Mouse (Mus musculus): ENCODE measurements at regions not wholly inside any gene's neighbourhood (a gene's known extent, or its start where the extent isn't known, plus 50 kb on each side); places are given as distances from the start of the nearest gene placed in this dataset.

DNA sequence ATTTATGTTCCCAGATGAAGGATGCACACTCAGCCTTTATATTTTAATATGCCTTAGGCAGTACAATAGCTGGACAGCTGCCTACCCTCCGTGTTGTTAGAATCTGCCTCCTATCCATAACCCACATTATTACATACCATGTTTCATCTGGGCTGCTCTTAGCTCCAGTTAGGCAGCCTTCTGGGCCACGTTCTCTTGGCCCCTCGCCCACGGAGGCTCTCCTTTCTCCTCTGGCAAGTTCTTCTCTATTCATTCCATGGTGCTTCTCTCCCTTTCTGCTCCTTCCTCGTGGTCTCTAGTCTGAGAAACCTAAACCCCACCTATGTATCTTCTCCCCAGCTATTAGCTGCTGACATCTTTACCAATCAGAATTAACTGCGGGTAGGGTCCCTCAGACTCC is 152.7 kb upstream of the Hs6st1 start:
- no peaks in the 10 kb centered on the region for H3K36me3 ChIP-seq (ENCODE audit: control insufficient read depth, insufficient read depth, low read length)
- 68% methylated on average over 6 of the region's 6 CpGs for WGBS
- H3K4me3 ChIP-seq: no peak overlapping the region
- H3K4me1 ChIP-seq (ENCODE audit: control insufficient read depth, insufficient read depth, low read length): no peaks in the 10 kb centered on the region
- intact Hi-C loops (cut with DNase I): no loop called here
- no peaks in the 10 kb centered on the region for H3K79me2 ChIP-seq (replicated peaks; ENCODE audit: control insufficient read depth, insufficient read depth, low read length)
- TF ChIP-seq POLR2A (IDR thresholded peaks at IDR 0.05; ENCODE audit: insufficient read depth, low read depth, low read length) (no peak), EP300 (IDR thresholded peaks at IDR 0.05; ENCODE audit: insufficient read depth, low read depth, low read length) (no peak), CTCF (IDR thresholded peaks at IDR 0.05) (no peak)
- no peak for DNase-seq
- no peak overlapping the region for H3K9ac ChIP-seq (ENCODE audit: low read depth, low read length)
- H3K27ac ChIP-seq: no peak overlapping the region
- no peaks in the 10 kb centered on the region for H3K27me3 ChIP-seq (ENCODE audit: control insufficient read depth, insufficient read depth, low read length)

DNA sequence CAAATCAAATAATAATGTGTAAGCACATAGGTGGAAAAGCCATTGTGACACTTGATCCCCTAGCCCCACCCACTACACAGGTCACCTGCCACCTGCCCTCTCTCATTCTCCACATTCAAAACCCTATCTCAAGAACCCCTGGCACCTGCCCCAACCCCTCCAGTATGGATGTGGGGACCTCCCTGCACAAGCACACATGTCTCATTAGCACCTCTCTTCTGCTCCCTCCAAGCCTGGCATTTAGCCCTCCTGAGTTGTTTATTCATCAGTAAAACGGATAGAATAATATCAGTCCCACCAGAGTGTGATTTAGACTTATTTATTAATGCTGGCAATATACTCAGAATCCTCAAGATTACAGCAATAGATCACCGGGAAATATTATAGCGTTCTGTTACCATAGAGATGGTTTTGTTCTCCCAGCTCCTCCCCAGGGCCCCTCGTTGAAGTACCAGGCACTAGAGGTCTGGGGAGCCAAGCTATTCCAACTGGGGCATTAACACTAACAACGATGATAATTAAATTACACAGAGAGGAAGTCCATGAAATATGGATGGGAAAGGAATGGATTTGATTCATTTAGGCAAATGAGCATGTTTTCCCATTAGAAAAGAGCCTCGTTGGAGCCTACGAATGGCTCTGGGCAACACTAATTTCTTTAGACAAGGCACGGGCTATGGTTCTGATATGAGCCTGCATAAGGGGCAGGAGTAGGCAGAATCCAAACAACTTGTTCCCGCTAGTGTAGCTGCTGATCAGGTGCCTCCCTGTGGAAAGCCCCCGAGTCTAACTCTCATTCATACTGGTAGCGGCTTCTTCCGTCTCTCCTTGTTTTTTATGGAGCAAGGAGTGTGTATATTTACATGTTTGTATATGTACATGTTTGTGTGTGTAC is 148.1 kb upstream of the Hs6st1 start:
- intact Hi-C loops (cut with DNase I): no loop called here
- Histone ChIP-seq H3K9ac (ENCODE audit: low read depth, low read length) (no peak overlapping the region), H3K27ac (no peak overlapping the region), H3K36me3 (ENCODE audit: control insufficient read depth, insufficient read depth, low read length) (no peaks in the 10 kb centered on the region), H3K79me2 (replicated peaks; ENCODE audit: control insufficient read depth, insufficient read depth, low read length) (no peaks in the 10 kb centered on the region), H3K4me1 (ENCODE audit: control insufficient read depth, insufficient read depth, low read length) (no peaks in the 10 kb centered on the region), H3K4me3 (no peak overlapping the region), H3K27me3 (ENCODE audit: control insufficient read depth, insufficient read depth, low read length) (no peaks in the 10 kb centered on the region)
- DNase-seq: no peak
- TF ChIP-seq CTCF (IDR thresholded peaks at IDR 0.05): no peak
- 83% methylated on average over 12 of the region's 12 CpGs for WGBS

DNA sequence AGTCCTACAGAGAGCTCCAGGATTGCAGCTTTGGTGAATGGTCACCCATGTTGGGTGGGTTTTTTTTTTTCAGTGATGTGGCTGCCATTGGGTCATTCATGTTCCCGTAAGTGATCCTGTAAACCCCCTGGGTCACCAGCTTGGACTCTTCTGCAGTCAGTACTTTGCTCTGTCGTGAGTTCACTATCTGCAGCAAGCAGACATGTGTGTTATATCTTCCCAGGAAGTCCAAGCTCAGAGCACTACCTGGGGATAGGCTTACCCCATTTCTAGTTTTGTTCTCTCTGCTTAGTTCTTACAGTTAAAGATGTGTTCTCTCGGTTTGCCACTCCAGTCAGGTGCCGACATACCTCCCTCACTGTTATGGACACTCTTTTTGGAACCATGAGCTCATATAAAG is 143.4 kb upstream of the Hs6st1 start:
- WGBS: 83% methylated on average over 4 of the region's 4 CpGs
- Histone ChIP-seq H3K4me3 (no peak overlapping the region), H3K27me3 (ENCODE audit: control insufficient read depth, insufficient read depth, low read length) (no peaks in the 10 kb centered on the region), H3K36me3 (ENCODE audit: control insufficient read depth, insufficient read depth, low read length) (peaks cover 2% of the 10 kb centered on the region; the same call in 1 of the 2 replicates), H3K27ac (no peak overlapping the region), H3K9ac (ENCODE audit: low read depth, low read length) (no peak overlapping the region), H3K4me1 (ENCODE audit: control insufficient read depth, insufficient read depth, low read length) (no peaks in the 10 kb centered on the region), H3K79me2 (replicated peaks; ENCODE audit: control insufficient read depth, insufficient read depth, low read length) (no peaks in the 10 kb centered on the region)
- no peak for TF ChIP-seq POLR2A (IDR thresholded peaks at IDR 0.05; ENCODE audit: insufficient read depth, low read depth, low read length)
- no peak for DNase-seq
- intact Hi-C loops (cut with DNase I): no loop called here

DNA sequence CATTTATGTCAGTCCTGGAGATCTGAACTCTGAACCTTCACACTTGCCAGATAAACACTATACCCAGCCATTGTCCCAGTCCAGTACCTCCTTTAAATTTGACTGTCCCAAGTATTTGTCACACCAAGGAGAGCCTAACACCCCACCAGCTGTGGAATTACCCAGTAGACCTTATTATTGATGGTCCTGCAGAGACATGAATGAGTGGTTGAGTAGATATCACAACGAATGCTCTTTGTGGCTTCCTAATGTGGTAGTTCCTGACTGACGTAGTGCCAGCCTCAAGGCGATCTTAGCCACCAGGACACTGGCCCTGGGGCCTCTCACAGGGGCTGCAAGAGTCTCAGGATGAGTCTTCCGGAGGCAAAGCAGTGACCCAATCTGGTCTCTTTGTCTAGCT is 142.9 kb upstream of the Hs6st1 start:
- Histone ChIP-seq H3K4me1 (ENCODE audit: control insufficient read depth, insufficient read depth, low read length) (no peaks in the 10 kb centered on the region), H3K27ac (no peak overlapping the region)
- whole genome bisulfite sequencing: 80% methylated on average over 4 of the region's 4 CpGs

DNA sequence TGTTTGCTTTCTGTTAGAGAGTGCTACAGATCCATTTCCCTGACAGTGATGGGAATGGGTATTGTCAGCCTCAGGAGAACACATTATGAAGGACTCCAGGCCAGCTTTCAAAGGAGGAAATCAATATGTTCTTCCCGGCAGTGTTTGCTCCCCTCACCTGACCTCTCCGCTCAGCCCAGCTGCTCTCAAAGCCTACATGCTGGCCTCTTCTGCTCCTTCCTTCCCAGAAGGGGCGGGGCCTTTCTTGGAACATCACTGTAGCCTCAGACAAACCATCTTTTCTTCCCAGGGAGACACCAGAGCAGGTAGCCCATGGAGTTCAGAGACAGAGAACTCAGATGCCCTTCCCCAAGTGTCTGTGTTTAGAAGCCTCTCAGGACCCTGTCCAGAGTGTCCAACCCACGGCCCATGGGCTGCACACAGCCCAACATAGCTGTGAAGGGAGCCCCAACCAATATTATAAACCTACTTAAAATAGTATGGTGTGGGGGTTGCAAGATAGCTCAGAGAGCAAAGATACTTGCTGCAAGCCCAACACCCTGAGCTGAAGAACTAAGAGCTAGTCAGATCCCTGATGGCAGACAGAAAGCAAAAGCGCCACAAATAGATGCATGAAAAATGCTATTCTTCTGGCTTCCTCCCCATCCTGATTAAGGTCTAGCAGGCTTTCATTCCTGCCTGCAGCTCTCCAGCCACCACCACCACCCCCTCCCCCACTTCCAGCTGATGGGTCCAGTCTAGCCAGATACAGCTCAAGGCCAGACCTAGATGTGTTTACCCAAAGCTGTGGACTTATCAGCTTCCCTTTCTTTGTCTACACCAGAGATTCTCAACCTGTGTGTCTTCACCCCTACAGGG is 141.8 kb upstream of the Hs6st1 start:
- no peaks in the 10 kb centered on the region for H3K4me1 ChIP-seq (ENCODE audit: control insufficient read depth, insufficient read depth, low read length)

More for the DNA sequence above, 142.9 kb upstream of the Hs6st1 start:
- Histone ChIP-seq H3K79me2 (replicated peaks; ENCODE audit: control insufficient read depth, insufficient read depth, low read length) (no peaks in the 10 kb centered on the region), H3K9ac (ENCODE audit: low read depth, low read length) (no peak overlapping the region), H3K36me3 (ENCODE audit: control insufficient read depth, insufficient read depth, low read length) (peaks cover 2% of the 10 kb centered on the region; the same call in 1 of the 2 replicates), H3K27me3 (ENCODE audit: control insufficient read depth, insufficient read depth, low read length) (no peaks in the 10 kb centered on the region), H3K4me3 (no peak overlapping the region)
- no peak for TF ChIP-seq CTCF (IDR thresholded peaks at IDR 0.05)
- TF ChIP-seq EP300 (IDR thresholded peaks at IDR 0.05; ENCODE audit: insufficient read depth, low read depth, low read length): no peak
- no peak for TF ChIP-seq POLR2A (IDR thresholded peaks at IDR 0.05; ENCODE audit: insufficient read depth, low read depth, low read length)
- no peak for DNase-seq
- intact Hi-C loops (cut with DNase I): no loop called here

DNA sequence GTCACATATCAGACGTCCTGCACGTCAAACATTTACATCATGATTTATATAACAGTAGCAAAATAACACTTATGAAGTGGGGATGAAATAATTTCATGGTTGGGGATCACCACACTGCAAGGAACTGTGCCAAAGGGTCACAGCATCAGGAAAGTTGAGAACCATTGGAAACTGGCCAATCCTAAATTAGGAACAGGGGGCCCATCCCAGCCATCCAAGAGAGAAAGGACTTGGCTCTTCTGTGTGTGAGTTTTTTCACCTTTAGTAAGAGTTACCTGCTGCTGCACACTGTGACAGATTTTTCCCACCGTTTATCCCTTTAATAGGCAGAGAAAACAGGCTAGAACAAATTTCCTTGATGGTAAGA is 141.2 kb upstream of the Hs6st1 start:
- Histone ChIP-seq H3K36me3 (ENCODE audit: control insufficient read depth, insufficient read depth, low read length) (peaks cover 2% of the 10 kb centered on the region; the same call in 1 of the 2 replicates), H3K4me1 (ENCODE audit: control insufficient read depth, insufficient read depth, low read length) (no peaks in the 10 kb centered on the region), H3K27me3 (ENCODE audit: control insufficient read depth, insufficient read depth, low read length) (no peaks in the 10 kb centered on the region), H3K9ac (ENCODE audit: low read depth, low read length) (no peak overlapping the region), H3K4me3 (no peak overlapping the region), H3K27ac (no peak overlapping the region), H3K79me2 (replicated peaks; ENCODE audit: control insufficient read depth, insufficient read depth, low read length) (no peaks in the 10 kb centered on the region)
- no peak for TF ChIP-seq CTCF (IDR thresholded peaks at IDR 0.05)
- no peak for TF ChIP-seq POLR2A (IDR thresholded peaks at IDR 0.05; ENCODE audit: insufficient read depth, low read depth, low read length)
- TF ChIP-seq EP300 (IDR thresholded peaks at IDR 0.05; ENCODE audit: insufficient read depth, low read depth, low read length): no peak
- intact Hi-C loops (cut with DNase I): no loop called here
- DNase-seq: no peak
- 21% methylated on average over 3 of the region's 3 CpGs for WGBS

More for the DNA sequence above, 141.8 kb upstream of the Hs6st1 start:
- Histone ChIP-seq H3K27ac (no peak overlapping the region), H3K27me3 (ENCODE audit: control insufficient read depth, insufficient read depth, low read length) (no peaks in the 10 kb centered on the region), H3K9ac (ENCODE audit: low read depth, low read length) (no peak overlapping the region), H3K4me3 (no peak overlapping the region), H3K79me2 (replicated peaks; ENCODE audit: control insufficient read depth, insufficient read depth, low read length) (no peaks in the 10 kb centered on the region), H3K36me3 (ENCODE audit: control insufficient read depth, insufficient read depth, low read length) (peaks cover 2% of the 10 kb centered on the region; the same call in 1 of the 2 replicates)
- WGBS: 21% methylated on average over 5 of the region's 5 CpGs
- TF ChIP-seq EP300 (IDR thresholded peaks at IDR 0.05; ENCODE audit: insufficient read depth, low read depth, low read length) (no peak), CTCF (IDR thresholded peaks at IDR 0.05) (no peak), POLR2A (IDR thresholded peaks at IDR 0.05; ENCODE audit: insufficient read depth, low read depth, low read length) (no peak)
- no peak for DNase-seq
- intact Hi-C loops (cut with DNase I): no loop called here

Data from heart, adult 2 months (tissue).